Mouse (Mus musculus) cortical plate, adult 2 months (tissue): ENCODE data around the gene Efhd2.

Source experiments
- CTCF ChIP-seq: fragments of 200-500 bp; IDR thresholded peaks from 2 replicates; pipeline ENCODE4 v1.5.1; 2011; ENCODE audit warnings: mild to moderate bottlenecking, control low read depth, low read length; ENCODE audit not compliant: insufficient read depth; ENCODE audit errors: extremely low read depth
- POLR2A ChIP-seq: fragments of 200-500 bp; IDR thresholded peaks from 2 replicates; pipeline ENCODE4 v1.6.1; 2011; ENCODE audit warnings: mild to moderate bottlenecking, low read length, control low read depth; ENCODE audit not compliant: insufficient read depth; ENCODE audit errors: extremely low read depth

DNA sequence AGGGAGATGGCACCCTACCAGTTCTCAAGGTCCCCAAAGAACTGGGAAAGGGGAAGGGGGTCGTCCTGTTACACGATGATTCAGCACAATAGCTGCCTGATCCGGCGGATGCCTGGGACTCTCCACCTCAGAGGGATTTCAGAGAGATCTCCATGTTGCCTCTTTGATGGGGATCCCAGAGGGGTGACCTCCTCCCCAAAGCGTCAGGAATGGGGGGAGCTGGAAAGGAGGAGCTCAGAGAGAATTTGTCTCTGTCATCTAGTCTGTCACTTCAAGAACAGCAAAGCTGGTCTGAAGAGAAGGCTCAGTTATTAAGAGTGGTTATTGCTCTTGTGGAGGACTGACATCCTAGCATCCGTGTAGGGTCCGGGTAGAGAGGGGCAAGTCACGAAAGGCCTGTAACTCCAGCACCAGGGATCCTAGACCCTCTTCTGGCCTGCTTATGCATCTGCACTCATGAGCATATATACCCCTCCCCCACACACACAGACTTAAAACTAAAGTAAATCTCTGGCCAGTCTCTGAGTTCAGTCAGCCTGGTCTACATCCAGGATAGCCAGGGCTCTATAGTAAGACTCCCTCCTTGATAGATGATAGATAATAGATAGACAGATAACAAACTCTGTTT lies 875 bp upstream of the Efhd2 start:
- TF ChIP-seq CTCF: no peak
- no peak for TF ChIP-seq POLR2A
